Mouse (Mus musculus) embryo, embryonic 11 days (tissue): ENCODE measurements around the gene Rhox4e.
"Not testable (repeated sequence)": the region's sequence is repeated elsewhere in the genome, so short reads cannot be mapped to it uniquely, and the experiment has no call there.

ENCODE experiments used
- DNase-seq: peaks from one replicate; pipeline ENCODE4 v3.0.0-alpha.2; 2015

Rhox4e gene

GRCm38 (mm10) chrX:37557112-37557511, at the start of gene Rhox4e:
Gene Rhox4e, plus strand, starts transcription at chrX:37557412.
- DNase-seq: not testable (repeated sequence)

GRCm38 (mm10) chrX:37514059-37514458, 43.2 kb upstream of the Rhox4e start, which contains the start of gene Rhox4d:
Gene Rhox4d, plus strand, starts transcription at chrX:37514359.
- DNase-seq: not testable (repeated sequence)

- not testable (repeated sequence) for DNase-seq
Observed at GRCm38 (mm10) chrX:37530152-37530551, 27.1 kb upstream of the Rhox4e start, which contains the start of gene Rhox2e. Gene Rhox2e, plus strand, starts transcription at chrX:37530452.

- DNase-seq: not testable (repeated sequence)
Observed at GRCm38 (mm10) chrX:37541719-37542118, 15.5 kb upstream of the Rhox4e start, which contains the start of gene Rhox3e. Gene Rhox3e, plus strand, starts transcription at chrX:37542019.

GRCm38 (mm10) chrX:37571105-37571504, 13.9 kb downstream of the Rhox4e start, which contains the start of gene Rhox2f:
Gene Rhox2f, plus strand, starts transcription at chrX:37571405.
- DNase-seq: not testable (repeated sequence)

- DNase-seq: peak; percentile 0
Observed at GRCm38 (mm10) chrX:37572638-37573037, 15.4 kb downstream of the Rhox4e start.

- DNase-seq: not testable (repeated sequence)
Observed at GRCm38 (mm10) chrX:37580692-37581091, 23.5 kb downstream of the Rhox4e start, which contains the start of gene Rhox3f. Gene Rhox3f, plus strand, starts transcription at chrX:37580992.

- DNase-seq: not testable (repeated sequence)
Observed at GRCm38 (mm10) chrX:37607604-37608003, 50.4 kb downstream of the Rhox4e start, which contains the start of gene Rhox4f. Gene Rhox4f, minus strand, starts transcription at chrX:37607704.
